Comparison of ENCODE assay signal across 25 mouse cellular contexts in genomic region chr6:12602927-12603326, GRCm38 (mm10).
DNase-seq lines count a peak whose midpoint lies in the region; ATAC-seq and TF ChIP-seq lines count a peak whose summit lies in the region.
"Had no signal": no experiment of that assay in that cellular context is flagged by ENCODE, and none has a peak within 500 bp of the region (broad histone marks: within the 10 kb centered on the region; RNA-seq: fewer than 3 reads in every experiment).

No protein-coding gene starts in this region.

- no peak overlapping the region for H3K27ac ChIP-seq in hindbrain, embryonic 16.5 days (ENCODE audit: low read depth, low read length)
- H3K27ac ChIP-seq in hindbrain, embryonic 12.5 days, result no peak overlapping the region
- H3K27ac ChIP-seq in midbrain, embryonic 12.5 days (replicated peaks), result no peak overlapping the region
- no peak overlapping the region for H3K27ac ChIP-seq in lung, postnatal 0 days (ENCODE audit: low read length)
- H3K27ac ChIP-seq: limb, embryonic 12.5 days; neural tube, embryonic 15.5 days had no signal

- peak; percentile 84 for DNase-seq in brain, embryonic 14.5 days (ENCODE audit: low read depth)
- DNase-seq in retina, embryonic 14.5 days (ENCODE audit: low spot score), result peak; percentile 35
- DNase-seq in lung, postnatal 0 days (ENCODE audit: low spot score), result no peak
- DNase-seq in kidney, adult 9 months, result no peak
- DNase-seq: adrenal gland, postnatal 10 days; B cell, adult 2 months; cerebellum, adult 9-10 months; gastrocnemius, postnatal 25 days; kidney, adult 18-20 months; kidney, postnatal 10 days; layer of hippocampus, postnatal 36 days; liver, postnatal 0 days; lung, postnatal 10 days; right cerebral cortex, postnatal 14 days; spleen, adult 18-20 months had no signal

- peak; percentile 32; the same call in 1 of the 2 replicates for ATAC-seq in hindbrain, embryonic 16.5 days
- no peak for ATAC-seq in hindbrain, embryonic 12.5 days (ENCODE audit: low FRiP score)
- ATAC-seq in midbrain, embryonic 12.5 days (ENCODE audit: low FRiP score, low read depth), result peak; percentile 71; the same call in 1 of the 2 replicates
- no peak for ATAC-seq in lung, postnatal 0 days
- no peak for ATAC-seq in cerebellum, adult (ENCODE audit: insufficient number of reproducible peaks, low FRiP score, low TSS enrichment)
- ATAC-seq: inflammation-experienced regulatory T-cells, adult 6 months; liver, postnatal 0 days had no signal

- H3K4me1 ChIP-seq in hindbrain, embryonic 16.5 days (ENCODE audit: control insufficient read depth, insufficient read depth, low read depth, low read length), result no peaks in the 10 kb centered on the region
- no peaks in the 10 kb centered on the region for H3K4me1 ChIP-seq in hindbrain, embryonic 12.5 days
- no peaks in the 10 kb centered on the region for H3K4me1 ChIP-seq in midbrain, embryonic 12.5 days
- H3K4me1 ChIP-seq in lung, postnatal 0 days (ENCODE audit: insufficient read depth, low read depth, low read length), result no peaks in the 10 kb centered on the region
- H3K4me1 ChIP-seq: limb, embryonic 12.5 days had no signal

- H3K9ac ChIP-seq in hindbrain, embryonic 16.5 days (ENCODE audit: low read depth, low read length), result no peak overlapping the region
- no peak overlapping the region for H3K9ac ChIP-seq in hindbrain, embryonic 12.5 days
- H3K9ac ChIP-seq in midbrain, embryonic 12.5 days (replicated peaks), result no peak overlapping the region
- H3K9ac ChIP-seq in lung, postnatal 0 days (replicated peaks; ENCODE audit: low read depth), result no peak overlapping the region
- H3K9ac ChIP-seq: limb, embryonic 12.5 days; liver, postnatal 0 days; neural tube, embryonic 15.5 days had no signal

- H3K4me2 ChIP-seq in hindbrain, embryonic 16.5 days (ENCODE audit: low read length), result no peak overlapping the region
- no peak overlapping the region for H3K4me2 ChIP-seq in hindbrain, embryonic 12.5 days (replicated peaks)
- H3K4me2 ChIP-seq in midbrain, embryonic 12.5 days (replicated peaks), result no peak overlapping the region
- no peak overlapping the region for H3K4me2 ChIP-seq in lung, postnatal 0 days (replicated peaks; ENCODE audit: low read depth, low read length)
- H3K4me2 ChIP-seq: limb, embryonic 12.5 days; liver, embryonic 11.5 days; neural tube, embryonic 15.5 days had no signal

- 37% methylated on average over 2 of the region's 2 CpGs for WGBS in hindbrain, embryonic 16.5 days
- 59% methylated on average over 2 of the region's 2 CpGs for WGBS in hindbrain, embryonic 12.5 days
- WGBS in midbrain, embryonic 12.5 days, result 56% methylated on average over 2 of the region's 2 CpGs
- WGBS in lung, postnatal 0 days, result 67% methylated on average over 2 of the region's 2 CpGs

- H3K4me3 ChIP-seq in hindbrain, embryonic 16.5 days (ENCODE audit: low read length), result no peak overlapping the region
- H3K4me3 ChIP-seq in hindbrain, embryonic 12.5 days, result no peak overlapping the region
- no peak overlapping the region for H3K4me3 ChIP-seq in midbrain, embryonic 12.5 days
- no peak overlapping the region for H3K4me3 ChIP-seq in lung, postnatal 0 days (ENCODE audit: low read depth, low read length)
- H3K4me3 ChIP-seq: limb, embryonic 12.5 days; neural tube, embryonic 15.5 days had no signal

- no peaks in the 10 kb centered on the region for H3K9me3 ChIP-seq in hindbrain, embryonic 16.5 days (ENCODE audit: control insufficient read depth, low read length)
- H3K9me3 ChIP-seq in hindbrain, embryonic 12.5 days (replicated peaks), result no peaks in the 10 kb centered on the region
- no peaks in the 10 kb centered on the region for H3K9me3 ChIP-seq in midbrain, embryonic 12.5 days
- H3K9me3 ChIP-seq in lung, postnatal 0 days (ENCODE audit: low read length), result no peaks in the 10 kb centered on the region
- H3K9me3 ChIP-seq: G1E; limb, embryonic 12.5 days; neural tube, embryonic 15.5 days had no signal

- TF ChIP-seq EP300 in lung, postnatal 0 days (IDR thresholded peaks at IDR 0.05), result no peak

- no peak for TF ChIP-seq CTCF in brain, embryonic 14.5 days (IDR thresholded peaks at IDR 0.05; ENCODE audit: borderline replicate concordance, extremely low read depth, insufficient read depth, insufficient read length)
- TF ChIP-seq CTCF in lung, postnatal 0 days (IDR thresholded peaks at IDR 0.05), result no peak

- TF ChIP-seq POLR2A in brain, embryonic 14.5 days (IDR thresholded peaks at IDR 0.05; ENCODE audit: borderline replicate concordance, extremely low read depth, insufficient read depth, insufficient read length, poor library complexity, severe bottlenecking), result no peak

- no peaks in the 10 kb centered on the region for H3K36me3 ChIP-seq in hindbrain, embryonic 16.5 days (ENCODE audit: control insufficient read depth, insufficient read depth, low read length)
- no peaks in the 10 kb centered on the region for H3K36me3 ChIP-seq in hindbrain, embryonic 12.5 days
- no peaks in the 10 kb centered on the region for H3K36me3 ChIP-seq in midbrain, embryonic 12.5 days
- no peaks in the 10 kb centered on the region for H3K36me3 ChIP-seq in lung, postnatal 0 days (ENCODE audit: insufficient read depth, low read length)
- H3K36me3 ChIP-seq: G1E; limb, embryonic 12.5 days; neural tube, embryonic 15.5 days had no signal

- H3K27me3 ChIP-seq in hindbrain, embryonic 16.5 days (replicated peaks; ENCODE audit: control insufficient read depth, insufficient read depth, low read length), result no peaks in the 10 kb centered on the region
- H3K27me3 ChIP-seq in hindbrain, embryonic 12.5 days, result no peaks in the 10 kb centered on the region
- no peaks in the 10 kb centered on the region for H3K27me3 ChIP-seq in midbrain, embryonic 12.5 days
- H3K27me3 ChIP-seq in lung, postnatal 0 days (replicated peaks; ENCODE audit: insufficient read depth, low read length), result no peaks in the 10 kb centered on the region
- H3K27me3 ChIP-seq: CH12.LX; limb, embryonic 12.5 days; neural tube, embryonic 15.5 days had no signal

Comparison
In these comparisons a context has a peak if more than half of its experiments do, and no peak if none do; other contexts are left out.
1. ATAC-seq: peak in hindbrain, embryonic 16.5 days (single experiment) and midbrain, embryonic 12.5 days (single experiment); none in hindbrain, embryonic 12.5 days (single experiment), lung, postnatal 0 days (single experiment) and cerebellum, adult (single experiment).
2. DNase-seq: peak in brain, embryonic 14.5 days (single experiment) and retina, embryonic 14.5 days (single experiment); none in lung, postnatal 0 days (single experiment) and kidney, adult 9 months (single experiment).